Mouse (Mus musculus) left cerebral cortex, postnatal 25 days (tissue): ENCODE measurements around the gene Sox1. TPM values are rescaled to one million over a fixed set of nuclear protein-coding genes. Genes with fewer than 3 reads are reported as not detected.

Source experiments
- DNase-seq, 2 experiments: peaks; one replicate each; pipeline ENCODE4 v3.0.0; 2022; ENCODE audit warnings: low spot score in 2 of 2, mixed read lengths in 1 of 2
- intact Hi-C: fragments of 180-260 bp; cut with DNase I; formaldehyde crosslinking; loops from one replicate; pipeline ENCODE4 v1.15.1; 2025
- total RNA-seq, 2 experiments: library from RNA; stranded (reverse); gene quantifications; 2 replicates each; pipeline ENCODE4 v1.2.3; 2021

Sox1 gene
- total RNA-seq, 2 experiments from 2014 or later, result 7.3 to 11.6 TPM

DNA sequence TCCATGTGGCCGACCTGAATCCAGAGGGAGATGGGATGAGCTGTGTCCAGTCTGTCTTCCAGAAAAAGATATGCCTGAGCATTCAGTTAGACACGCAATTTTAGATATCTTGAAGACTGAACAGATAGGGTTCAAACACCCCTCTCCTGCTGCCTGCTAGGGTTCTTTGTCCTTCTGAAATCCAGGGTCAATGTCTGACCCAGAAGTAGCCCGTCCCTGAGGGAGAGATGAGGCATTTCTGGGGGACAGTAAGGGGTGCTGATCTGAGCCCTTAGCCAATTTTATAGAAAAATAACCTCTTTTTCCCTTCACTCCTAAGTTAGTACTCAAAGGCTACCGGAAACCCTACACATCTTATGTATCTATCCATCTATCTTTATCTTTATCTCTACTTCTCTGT lies 7.2 kb upstream of the Sox1 start:
- intact Hi-C loops, result no loop called here
- no peak for DNase-seq

DNA sequence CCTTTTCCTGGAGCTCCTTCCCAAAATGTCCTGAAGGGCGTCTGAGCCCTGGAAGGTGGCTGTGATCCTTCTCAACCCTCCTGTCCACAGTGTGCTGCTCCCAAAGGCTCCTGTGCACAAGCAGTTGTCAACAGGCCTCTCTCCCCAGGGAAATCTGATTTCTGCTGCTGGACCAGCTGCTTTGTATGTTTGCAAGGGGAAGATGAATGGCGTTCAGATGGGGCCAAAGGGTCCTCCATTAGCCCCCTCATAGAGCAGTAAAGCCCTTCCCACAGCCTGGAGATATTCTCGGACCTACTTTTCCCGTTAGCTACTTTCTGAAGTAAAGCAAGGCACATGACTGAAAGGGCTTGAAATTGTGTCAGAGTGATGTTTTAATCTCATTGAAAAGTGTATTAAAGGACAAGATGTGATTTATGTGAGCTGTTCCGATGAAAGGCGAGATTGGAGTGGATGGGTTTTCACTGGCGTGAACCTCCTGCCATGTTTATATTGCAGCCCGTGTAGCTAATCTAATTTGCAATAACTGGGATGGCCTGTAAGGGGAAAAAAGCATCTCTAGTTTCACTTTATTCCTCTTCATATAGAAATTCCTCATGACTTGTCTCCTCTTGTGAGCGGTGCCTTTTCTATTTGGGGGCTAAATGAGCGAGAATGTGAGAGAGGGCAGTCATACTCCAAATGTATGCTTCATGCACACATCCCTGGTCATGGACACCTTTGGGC lies 6.5 kb upstream of the Sox1 start:
- intact Hi-C loops, result no loop called here
- no peak for DNase-seq

DNA sequence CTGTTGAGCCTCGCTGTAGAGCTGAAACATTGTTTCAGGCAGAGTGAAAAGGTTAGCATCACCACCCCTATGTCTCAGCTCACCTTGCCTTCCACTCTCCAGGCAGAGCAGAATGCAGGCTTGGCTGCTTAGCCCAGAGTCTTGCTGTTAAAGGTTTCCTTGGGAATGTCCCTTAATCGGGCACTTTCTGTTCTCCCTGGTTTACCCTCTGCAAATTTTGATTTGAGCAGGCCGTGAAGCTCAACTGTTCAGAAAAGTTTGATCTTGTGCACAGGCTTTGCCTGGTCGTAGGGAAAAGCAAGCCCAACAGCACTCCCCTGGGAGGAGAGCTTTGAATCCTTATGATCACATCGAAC lies 6.0 kb upstream of the Sox1 start:
- no peak for DNase-seq
- intact Hi-C loops, result no loop called here

DNA sequence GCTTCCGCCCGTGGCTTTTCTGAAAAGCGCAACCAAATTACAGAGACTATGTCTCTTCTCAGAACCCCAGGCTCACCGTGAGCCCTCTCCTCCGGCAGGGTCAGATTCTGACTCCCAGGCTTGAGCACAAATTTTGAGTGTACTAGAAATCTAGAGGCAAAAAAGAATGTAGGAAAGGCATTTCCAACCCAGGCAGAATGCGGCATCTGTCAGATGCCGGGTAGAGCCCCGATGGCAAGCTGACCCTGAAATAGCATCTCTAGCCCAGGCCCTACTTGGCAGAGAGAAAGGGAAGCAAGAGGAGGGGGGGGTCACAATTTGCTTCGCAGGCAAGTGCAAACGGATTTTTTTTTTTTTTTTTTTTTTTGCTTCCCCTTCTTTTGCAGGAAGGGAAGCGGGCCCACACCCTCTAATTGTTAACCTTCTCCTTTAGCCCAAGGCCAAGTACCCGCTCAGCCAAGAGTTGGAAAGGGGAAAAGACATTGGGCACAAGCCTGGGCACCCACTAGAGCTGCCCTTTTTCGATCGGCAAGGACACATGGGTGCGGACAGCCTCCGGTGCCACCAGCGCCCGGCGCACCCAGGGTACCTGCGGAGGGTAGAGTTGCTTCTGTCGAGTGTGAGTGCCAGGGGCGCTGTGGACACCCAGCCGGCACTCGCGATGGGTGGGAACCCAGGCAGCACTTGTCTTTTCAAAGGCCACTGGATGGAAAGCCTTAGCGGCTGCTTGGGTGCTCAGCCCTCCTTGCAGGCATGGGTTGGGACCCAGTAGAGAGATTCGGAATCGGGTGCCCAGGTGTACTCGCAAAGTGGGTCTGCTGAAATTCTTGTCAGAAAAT lies 5.1 kb upstream of the Sox1 start:
- intact Hi-C loops, result loop anchor here (5.0 to 10.0 kb wide), 3 partner anchors 172 to 393 kb away; partner anchors contain the start of gene Tubgcp3
- DNase-seq, result no peak

DNA sequence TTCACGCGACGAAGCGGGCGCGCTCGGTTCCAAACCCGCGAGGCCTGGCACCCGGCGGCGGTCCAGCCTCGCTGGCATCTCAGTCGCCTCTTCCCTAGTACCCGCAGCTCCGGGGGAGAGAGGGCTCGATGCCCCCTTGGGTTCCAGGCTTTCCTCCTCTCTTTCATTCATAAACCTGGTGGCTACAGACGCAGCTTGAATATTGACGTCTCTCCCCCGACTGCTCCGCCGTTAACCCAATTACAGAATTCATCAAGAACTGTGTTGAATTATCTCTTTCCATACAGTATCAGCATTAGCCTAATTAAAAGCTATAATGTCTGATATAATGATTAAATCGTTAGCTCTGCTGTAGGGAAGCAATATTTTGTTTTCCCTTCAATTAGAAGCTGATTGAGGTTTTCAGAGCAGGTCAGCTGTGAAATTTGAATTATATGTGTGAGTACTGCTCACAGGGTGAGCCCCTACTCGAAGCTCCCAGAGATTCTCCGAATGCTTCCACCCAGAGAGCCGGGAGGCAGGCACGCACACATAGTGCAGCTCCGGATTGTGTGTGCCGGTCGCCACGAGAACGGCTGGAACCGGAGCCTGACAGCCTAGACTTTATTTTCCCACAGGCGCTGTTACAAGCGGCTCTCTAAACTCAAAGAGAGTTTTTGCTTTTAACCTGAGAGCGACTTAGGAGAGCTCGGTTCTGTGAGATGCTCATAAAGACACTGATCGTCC lies 4.3 kb upstream of the Sox1 start:
- intact Hi-C loops, result loop anchor here (5.0 to 10.0 kb wide), 3 partner anchors 171 to 394 kb away; partner anchors contain the start of gene Tubgcp3
- peak in 1 of 2 experiments; percentile 34 for DNase-seq

DNA sequence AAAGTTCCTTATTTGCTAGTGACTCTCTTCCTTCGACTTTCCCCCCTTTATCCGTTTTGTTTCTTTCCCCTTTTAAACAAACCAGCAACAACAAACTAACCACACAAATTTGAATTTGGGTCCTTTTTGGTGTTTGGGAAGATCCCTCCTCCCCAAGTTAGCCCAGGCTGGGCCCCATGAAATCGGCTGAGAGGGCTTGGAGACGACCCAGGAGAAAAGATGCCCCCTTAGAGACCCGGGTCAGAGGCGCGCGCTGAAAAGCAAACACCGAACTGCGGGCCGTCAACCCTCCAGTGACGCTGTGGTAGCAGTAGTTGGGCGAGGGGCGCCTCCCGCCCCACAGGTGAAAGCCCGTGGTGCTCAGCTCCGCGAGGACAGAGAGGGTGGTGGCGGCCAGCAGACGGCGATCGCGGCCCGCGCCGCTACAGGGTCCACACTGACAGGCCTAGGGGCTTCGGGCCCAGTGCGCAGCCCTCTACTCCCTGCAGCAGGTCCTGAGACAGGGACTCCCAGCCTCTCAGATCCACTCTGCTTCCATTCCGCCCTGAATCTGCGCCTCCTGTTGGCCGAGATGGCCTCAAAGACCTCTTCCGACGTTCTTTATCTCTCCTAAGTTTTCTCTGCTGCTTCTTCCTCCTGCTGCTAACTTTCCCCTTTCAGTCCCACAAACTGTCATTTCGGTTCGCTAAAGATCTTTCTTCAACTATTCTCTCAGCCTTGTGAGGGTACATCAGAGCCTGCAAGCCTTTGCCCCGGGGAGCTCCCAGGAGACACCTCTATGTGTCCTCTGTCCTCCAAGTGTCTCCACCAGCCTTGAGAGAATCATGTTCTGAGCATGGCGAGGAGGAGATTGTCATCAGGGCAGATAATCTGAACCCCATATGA lies 3.5 kb upstream of the Sox1 start:
- no peak for DNase-seq
- intact Hi-C loops, result loop anchor here (5.0 to 10.0 kb wide), 3 partner anchors 171 to 394 kb away; partner anchors contain the start of gene Tubgcp3

DNA sequence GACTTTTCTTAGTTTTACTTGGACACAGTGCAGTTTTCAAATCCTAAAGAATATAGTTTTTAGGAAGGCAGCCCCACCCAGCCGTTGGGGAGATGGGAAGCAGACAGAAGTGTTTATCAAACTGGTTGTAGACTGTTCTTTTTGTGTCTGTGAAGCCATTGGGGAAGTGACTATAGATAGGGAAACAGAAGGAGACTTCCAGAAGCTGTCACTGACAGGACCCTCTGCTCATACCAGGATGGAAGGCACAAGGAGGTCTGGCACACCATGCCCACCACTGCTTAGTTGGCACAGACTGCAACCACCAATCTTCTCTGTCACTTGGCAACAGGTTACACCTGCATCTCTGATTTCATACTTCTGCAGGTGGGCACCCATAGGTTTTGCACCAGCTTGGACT lies 2.3 kb upstream of the Sox1 start:
- intact Hi-C loops, result loop anchor here (5.0 to 10.0 kb wide), 3 partner anchors 170 to 396 kb away; partner anchors contain the start of gene Tubgcp3
- no peak for DNase-seq

DNA sequence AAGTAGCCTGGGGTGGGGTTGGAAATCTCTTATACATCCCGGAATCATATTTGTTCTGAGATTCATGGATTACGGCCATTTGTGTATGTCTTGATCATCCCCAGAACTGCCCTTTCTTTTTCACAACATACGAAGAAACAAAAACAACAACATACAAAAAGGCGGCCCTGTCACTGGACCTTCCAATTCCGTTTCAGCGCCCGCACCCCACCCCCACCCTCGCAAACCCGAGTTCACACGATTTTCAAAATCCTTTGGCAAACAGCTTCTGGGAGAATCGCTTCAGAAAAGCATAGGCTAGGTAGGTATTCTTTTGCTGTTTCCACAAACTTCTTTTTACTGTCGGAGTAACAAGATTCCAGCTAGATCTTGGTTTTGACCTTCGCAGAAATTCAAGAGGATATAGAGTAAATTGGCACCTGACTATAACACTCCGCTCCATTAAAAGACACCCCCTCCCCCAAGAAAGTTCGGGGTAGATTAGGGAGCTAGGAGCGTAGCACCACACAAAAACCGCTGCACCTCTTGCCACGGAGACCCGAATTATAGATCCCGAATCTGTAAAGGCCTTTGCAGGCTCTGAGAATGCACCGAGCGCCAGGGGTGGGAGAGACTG lies 602 bp upstream of the Sox1 start:
- intact Hi-C loops, result loop anchor here (5.0 to 10.0 kb wide), 3 partner anchors 168 to 397 kb away; partner anchors contain the start of gene Tubgcp3
- DNase-seq, result peak in 1 of 2 experiments; percentile 23

DNA sequence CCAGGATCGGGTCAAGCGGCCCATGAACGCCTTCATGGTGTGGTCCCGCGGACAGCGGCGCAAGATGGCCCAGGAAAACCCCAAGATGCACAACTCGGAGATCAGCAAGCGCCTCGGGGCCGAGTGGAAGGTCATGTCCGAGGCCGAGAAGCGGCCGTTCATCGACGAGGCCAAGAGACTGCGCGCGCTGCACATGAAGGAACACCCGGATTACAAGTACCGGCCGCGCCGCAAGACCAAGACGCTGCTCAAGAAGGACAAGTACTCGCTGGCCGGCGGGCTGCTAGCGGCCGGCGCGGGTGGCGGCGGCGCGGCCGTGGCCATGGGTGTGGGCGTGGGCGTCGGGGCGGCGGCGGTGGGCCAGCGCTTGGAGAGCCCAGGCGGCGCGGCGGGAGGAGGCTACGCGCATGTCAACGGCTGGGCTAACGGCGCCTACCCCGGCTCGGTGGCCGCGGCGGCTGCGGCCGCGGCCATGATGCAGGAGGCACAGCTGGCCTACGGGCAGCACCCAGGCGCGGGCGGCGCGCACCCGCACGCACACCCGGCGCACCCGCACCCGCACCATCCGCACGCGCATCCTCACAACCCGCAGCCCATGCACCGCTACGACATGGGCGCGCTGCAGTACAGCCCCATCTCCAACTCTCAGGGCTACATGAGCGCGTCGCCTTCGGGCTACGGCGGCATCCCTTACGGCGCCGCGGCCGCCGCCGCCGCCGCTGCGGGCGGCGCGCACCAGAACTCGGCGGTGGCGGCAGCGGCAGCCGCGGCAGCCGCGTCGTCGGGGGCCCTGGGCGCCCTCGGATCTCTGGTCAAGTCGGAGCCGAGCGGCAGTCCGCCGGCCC lies 1.6 kb downstream of the Sox1 start:
- intact Hi-C loops, result loop anchor here (5.0 to 10.0 kb wide), 2 partner anchors 91 to 278 kb away; partner anchors contain the start of gene Tubgcp3

DNA sequence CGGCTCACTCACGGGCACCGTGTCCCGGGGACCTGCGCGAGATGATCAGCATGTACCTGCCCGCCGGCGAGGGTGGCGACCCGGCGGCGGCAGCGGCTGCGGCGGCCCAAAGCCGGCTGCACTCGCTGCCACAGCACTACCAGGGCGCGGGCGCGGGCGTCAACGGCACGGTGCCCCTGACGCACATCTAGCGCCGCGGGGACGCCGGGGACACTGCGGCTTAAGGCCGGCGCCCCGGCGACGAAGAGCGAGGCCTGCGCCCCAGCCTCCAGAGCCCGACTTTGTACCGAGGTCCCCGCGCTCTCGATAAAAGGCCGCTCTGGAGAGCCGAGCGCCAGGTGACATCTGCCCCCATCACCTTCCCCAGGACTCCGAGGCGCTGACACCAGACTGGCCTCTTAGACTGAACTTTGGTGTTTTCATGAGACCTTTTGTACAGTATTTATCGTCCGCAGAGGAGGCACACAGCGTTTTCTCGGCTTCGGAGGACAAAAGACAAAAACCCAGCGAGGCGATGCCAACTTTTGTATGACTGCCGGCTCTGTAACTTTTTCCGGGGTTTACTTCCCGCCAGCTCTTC lies 2.3 kb downstream of the Sox1 start:
- DNase-seq, result peak in 1 of 2 experiments; percentile 20
- intact Hi-C loops, result loop anchor here (5.0 to 10.0 kb wide), 2 partner anchors 90 to 277 kb away; partner anchors contain the start of gene Tubgcp3

More for the DNA sequence above, 1.6 kb downstream of the Sox1 start:
- no peak for DNase-seq

DNA sequence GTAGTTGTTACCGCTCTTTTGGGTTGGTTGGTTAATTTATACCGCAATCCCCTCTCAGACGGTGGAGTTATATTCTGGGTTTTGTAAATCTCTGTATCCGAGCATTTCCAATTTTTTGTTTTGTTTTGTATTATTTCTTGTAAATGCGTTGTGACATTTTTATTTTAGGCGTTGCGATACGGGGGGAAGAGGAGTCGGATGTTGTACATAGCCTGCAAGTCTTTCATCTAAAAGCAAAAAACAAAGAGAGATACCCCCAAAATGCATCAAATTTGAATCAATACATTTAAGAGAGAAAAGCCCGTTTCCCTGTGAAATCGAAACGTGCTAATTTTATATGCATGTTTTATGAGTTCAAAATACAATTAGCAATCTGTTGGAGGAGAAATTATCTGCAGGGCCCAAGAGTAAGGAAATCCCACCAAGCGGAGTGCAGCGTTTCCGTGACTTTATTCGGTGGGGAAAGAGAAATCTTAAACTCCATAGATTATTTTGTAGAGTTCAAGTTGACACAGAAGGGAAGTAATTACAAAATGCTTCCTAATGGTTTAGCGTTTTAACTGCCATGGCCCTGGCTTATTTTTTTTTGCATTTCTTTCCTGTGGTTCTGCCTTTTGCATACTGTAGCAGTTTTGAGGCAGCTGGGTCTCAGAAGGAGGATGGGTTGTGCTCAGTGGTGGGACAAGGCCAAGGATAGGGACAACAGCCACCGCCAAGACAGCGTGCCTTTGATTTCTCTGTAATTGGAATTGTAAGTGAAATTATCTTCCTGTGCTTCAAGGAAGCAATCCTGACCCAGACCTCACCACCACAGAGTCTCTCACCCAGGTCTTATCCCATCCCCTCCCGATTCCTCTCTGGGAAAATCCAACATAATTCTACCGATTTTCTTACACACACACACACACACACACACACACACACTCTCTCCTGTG lies 3.2 kb downstream of the Sox1 start:
- intact Hi-C loops, result loop anchor here (5.0 to 10.0 kb wide), 2 partner anchors 89 to 277 kb away; partner anchors contain the start of gene Tubgcp3
- DNase-seq, result no peak

DNA sequence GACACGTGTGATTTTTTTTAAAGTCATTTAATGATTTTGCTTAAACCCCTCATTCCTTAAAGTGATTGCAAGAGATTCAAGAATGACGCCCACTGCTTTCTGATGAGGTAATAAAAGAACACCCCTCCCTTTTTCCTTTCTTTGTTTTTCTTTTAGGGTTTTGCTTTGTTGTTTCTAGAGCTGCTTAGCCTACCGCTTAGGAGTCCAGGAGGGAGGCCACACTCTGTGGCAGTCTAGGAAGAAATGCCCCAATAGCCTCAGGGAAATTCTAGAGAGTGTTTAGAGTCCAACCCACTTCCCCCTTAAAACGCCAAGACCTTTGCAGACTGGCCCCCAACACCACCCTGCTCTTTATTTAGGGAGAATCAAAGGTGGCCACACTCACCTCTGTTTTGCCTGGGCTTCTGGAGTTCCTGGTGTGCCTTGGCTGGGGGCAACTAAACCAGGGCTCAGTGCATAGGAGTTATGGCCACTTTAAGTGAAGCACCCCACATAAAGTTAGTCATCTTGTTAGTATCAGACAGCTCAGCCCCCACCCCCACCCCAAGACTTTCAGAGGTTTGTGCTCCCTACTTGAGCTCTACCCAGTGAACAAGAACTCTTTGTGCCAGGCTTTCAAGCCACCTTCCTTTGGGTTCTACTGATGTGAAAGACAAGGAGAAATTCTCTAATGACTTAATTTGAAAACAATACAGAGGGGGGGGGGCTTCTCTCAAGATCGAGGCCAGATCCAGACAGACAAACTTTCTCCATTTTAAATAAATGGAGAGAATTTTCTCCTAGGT lies 4.5 kb downstream of the Sox1 start:
- intact Hi-C loops, result loop anchor here (2.0 to 10.0 kb wide), 4 partner anchors 31 to 275 kb away; partner anchors contain the start of gene Tubgcp3
- no peak for DNase-seq

DNA sequence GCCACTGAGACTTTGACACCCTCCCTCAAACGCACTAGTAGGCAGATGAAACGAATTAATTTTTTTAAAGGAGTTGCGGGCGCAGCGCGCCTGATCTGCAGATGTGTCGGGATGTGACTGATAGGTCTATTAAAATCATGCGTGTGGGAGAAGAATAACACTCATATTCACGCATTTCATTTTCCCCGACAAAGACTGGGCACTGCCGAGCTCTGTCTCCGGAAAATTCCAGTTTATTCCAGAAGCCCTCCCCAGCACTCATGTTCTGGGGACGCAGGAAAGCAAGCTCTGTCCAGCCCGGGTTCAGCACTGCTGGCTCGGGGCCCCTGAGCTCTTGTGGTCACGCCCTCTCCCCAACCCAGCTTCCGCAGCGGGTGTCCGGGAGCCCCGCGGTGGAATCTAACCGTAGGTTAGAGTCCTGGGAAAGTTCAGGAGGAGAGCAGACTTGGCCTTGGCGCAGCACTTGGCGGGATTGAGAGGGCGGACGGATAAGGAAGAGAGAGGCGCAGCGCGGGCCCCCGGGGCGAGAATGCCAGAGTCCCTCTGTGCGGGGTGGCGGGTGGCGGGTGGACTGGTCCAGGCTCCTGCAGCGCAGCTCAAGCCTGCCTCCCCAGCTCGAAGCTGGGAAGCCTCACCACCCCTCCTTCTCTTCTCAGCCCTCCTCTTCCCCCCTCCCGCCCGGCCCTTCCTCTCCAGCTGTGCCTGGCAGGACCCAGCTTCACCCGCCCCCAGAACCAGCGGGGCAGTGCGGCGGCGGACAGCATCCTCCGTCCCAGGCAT lies 5.7 kb downstream of the Sox1 start:
- intact Hi-C loops, result loop anchor here (2.0 to 5.0 kb wide), 2 partner anchors 30 to 76 kb away; no protein-coding TSS in a partner anchor
- peak in 1 of 2 experiments; percentile 45 for DNase-seq
